ENCODE assay signal across 36 mouse cellular contexts in genomic region chr9:122845621-122846020, GRCm38 (mm10). TPM values are rescaled to one million over a fixed set of nuclear protein-coding genes. Genes with fewer than 3 reads are reported as not detected.
"Had no signal": no experiment of that assay in that cellular context is flagged by ENCODE, and none has a peak within 500 bp of the region (broad histone marks: within the 10 kb centered on the region; RNA-seq: fewer than 3 reads in every experiment).

No protein-coding gene starts in this region.

- H3K4me3 ChIP-seq: heart, embryonic 13.5 days; heart, embryonic 15.5 days; hindbrain, embryonic 13.5 days; hindbrain, embryonic 15.5 days; kidney, embryonic 15.5 days; limb, embryonic 13.5 days; limb, embryonic 15.5 days had no signal

- H3K4me1 ChIP-seq: heart, embryonic 13.5 days; heart, embryonic 15.5 days; hindbrain, embryonic 13.5 days; hindbrain, embryonic 15.5 days; kidney, embryonic 15.5 days; limb, embryonic 13.5 days had no signal

- H3K9me3 ChIP-seq: heart, embryonic 15.5 days; hindbrain, embryonic 15.5 days; kidney, embryonic 15.5 days; limb, embryonic 15.5 days had no signal

- H3K4me2 ChIP-seq: heart, embryonic 11.5 days; heart, embryonic 13.5 days; heart, embryonic 15.5 days; hindbrain, embryonic 13.5 days; hindbrain, embryonic 15.5 days; kidney, embryonic 15.5 days; limb, embryonic 13.5 days; limb, embryonic 15.5 days; liver, embryonic 11.5 days had no signal

- H3K9ac ChIP-seq: heart, embryonic 13.5 days; heart, embryonic 15.5 days; hindbrain, embryonic 13.5 days; hindbrain, embryonic 15.5 days; kidney, embryonic 15.5 days; limb, embryonic 13.5 days; limb, embryonic 15.5 days; liver, embryonic 14.5 days had no signal

- DNase-seq: kidney, adult 11 months; kidney, adult 9 months had no signal

- H3K27ac ChIP-seq: heart, embryonic 13.5 days; heart, embryonic 15.5 days; hindbrain, embryonic 13.5 days; hindbrain, embryonic 15.5 days; hindbrain, postnatal 0 days; kidney, embryonic 15.5 days; kidney, postnatal 0 days; limb, embryonic 13.5 days; limb, embryonic 15.5 days; liver, embryonic 14.5 days had no signal

- ATAC-seq: hindbrain, postnatal 0 days; intestine, embryonic 16.5 days had no signal

- H3K27me3 ChIP-seq: heart, embryonic 13.5 days; heart, embryonic 15.5 days; hindbrain, embryonic 13.5 days; hindbrain, embryonic 15.5 days; kidney, embryonic 15.5 days; limb, embryonic 13.5 days; limb, embryonic 15.5 days had no signal

RNA-seq across cellular contexts. Expression of gene Gm35549, which starts 1.8 kb away (rescaled TPM):
- total RNA-seq: gastrocnemius, adult 18-20 months; gastrocnemius, adult 8-10 months; gastrocnemius, postnatal 14 days; gastrocnemius, postnatal 36 days; heart, adult 18-20 months; heart, postnatal 14 days; heart, postnatal 36 days; hematopoietic stem cell, adult 5-6 weeks; hindbrain, postnatal 0 days; layer of hippocampus, adult 8-10 months; layer of hippocampus, postnatal 14 days; layer of hippocampus, postnatal 36 days; left cerebral cortex, adult 18-20 months; left cerebral cortex, adult 8-10 months; left cerebral cortex, postnatal 10 days; left cerebral cortex, postnatal 25 days; left cerebral cortex, postnatal 4 days had no signal
- polyA plus RNA-seq: gonadal fat pad, adult 2 months; heart, embryonic 13.5 days; hindbrain, postnatal 0 days; intestine, embryonic 16.5 days; kidney, adult 2 months; large intestine, adult 2 months; limb, embryonic 11.5 days; liver, embryonic 11.5 days; liver, embryonic 14.5 days; liver, embryonic 16.5 days had no signal
